Mouse (Mus musculus) kidney, adult 11 months (tissue): ENCODE results near the gene Apbb2.

Experiments used
- DNase-seq: peaks from one replicate; pipeline ENCODE4 v3.0.0; 2022

Apbb2 gene

DNA sequence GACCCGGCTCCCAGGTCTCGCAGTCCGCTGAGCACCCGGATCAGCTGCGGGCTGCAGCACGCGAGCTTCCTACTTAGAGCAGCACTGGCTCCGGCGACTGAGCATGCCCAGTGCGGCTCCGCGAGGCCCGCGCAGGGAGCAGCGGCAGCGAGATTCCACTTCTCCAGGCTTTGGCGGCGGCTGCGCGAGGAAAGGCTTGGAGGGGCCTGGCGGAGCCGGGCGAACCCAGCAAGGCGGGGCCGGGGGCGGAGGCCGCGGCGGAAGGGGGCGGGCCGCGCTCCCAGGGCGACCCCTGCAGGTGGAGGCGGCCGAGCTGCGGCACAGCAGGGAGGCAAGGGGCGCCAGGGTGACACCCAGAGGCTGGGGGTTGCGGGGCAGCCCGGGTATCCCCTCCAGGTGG is at the start of gene Apbb2:
Gene Apbb2, minus strand, starts transcription at position 188 of the 400 bp plus-strand sequence.
- peak; percentile 96 for DNase-seq

DNA sequence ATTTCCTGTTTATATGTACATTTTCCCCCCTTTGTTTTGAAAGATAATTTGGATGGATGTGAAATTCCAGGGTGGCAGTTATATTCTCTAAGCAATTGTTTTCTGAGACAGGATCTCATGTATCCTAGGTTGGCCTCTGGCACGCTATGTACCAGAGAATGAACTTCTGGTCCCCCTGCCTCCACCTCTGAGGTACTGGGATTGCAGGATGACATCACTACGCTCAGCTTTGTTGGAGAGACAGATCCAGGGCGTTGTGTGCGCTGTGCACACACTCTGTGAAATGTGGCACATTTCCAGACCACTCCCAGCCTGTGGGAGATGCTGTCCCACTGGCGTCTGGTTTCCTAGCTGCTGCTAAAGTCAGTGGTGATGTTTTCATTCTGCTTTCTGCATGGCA is 35.6 kb upstream of the Apbb2 start:
- DNase-seq = peak; percentile 65

DNA sequence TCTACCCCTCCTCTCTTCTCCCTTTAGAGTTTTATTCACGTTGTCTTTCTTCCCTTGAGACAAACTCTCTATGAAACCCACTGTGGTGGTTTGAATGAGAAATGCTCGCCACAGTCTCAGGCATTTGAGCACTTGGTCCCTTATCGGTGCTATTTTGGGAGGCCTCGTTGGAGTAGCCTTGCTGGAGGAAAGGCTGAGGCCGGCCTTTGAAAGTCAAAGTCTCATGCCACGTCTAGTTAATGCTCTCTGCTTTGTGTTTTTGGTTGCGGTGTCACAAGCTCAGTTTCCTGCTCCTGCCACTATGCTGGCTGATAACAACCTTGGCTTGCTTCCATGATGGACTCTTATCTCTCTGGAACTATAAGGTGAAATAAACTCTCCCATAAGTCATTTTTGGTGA is 28.9 kb upstream of the Apbb2 start:
- no peak for DNase-seq

DNA sequence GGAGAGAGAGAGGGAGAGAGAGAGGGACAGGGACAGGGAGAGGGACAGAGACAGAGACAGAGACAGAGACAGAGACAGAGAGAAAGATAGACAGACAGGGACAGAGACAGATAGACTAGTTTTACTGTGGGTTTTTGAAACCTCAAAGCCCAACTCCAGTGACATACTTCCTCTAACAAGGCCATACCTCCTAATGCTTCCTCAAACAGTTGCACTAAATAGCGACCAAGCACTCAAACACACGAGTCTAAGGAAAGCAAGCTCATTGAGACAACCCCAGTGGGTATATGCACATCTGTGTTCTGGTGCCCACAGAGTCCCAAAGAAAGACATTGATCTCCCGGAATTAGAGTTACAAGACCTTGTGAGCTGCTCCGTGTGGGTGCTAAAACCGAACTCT is 24.7 kb upstream of the Apbb2 start:
- DNase-seq = no peak

DNA sequence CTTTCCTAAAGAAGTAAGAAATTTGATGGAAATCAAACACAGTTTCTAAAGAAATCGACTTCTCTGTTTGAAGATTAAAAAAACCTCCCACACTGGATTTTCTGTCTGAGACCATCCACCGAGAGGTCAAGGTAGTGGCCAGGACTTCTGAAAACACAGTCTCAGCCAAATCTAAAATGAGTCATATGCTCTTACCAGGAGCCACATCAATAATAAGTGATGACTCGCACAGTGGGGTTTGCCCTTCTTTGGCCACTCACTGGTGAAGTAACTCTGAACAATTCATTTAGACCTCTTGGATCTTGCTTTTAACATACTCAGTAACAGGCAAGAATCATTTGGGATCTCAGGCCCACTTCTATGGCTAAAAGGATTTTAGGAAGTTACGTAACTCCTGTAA is 23.6 kb upstream of the Apbb2 start:
- no peak for DNase-seq

DNA sequence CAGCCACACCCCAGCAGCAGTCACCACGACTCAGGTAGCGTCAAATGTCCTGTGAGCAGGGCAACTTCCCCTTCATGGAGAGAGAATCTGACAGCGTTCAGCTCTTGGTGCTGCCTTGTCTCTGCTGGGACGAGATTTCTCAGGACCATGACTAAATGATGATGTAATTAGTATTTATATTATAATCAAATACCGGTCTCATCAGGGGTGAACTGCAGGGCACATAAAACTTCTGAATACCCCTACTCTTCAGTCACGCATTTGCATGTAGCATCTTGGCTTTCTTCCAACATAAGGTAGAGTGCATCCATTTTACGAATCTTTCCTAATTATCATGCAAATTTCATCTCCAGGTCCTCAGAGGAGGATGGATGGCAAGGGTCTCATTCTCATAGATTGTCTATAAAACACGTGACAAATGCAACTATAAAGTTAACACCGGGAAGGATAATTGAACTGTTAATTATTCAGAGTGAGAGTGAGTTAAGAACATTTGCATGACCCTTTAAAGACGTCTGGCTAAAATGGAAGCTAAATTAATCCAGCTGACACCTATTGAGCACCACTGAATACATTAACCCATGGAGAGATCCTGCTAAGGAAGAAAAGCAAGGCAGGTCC is 17.0 kb upstream of the Apbb2 start:
- DNase-seq = no peak

DNA sequence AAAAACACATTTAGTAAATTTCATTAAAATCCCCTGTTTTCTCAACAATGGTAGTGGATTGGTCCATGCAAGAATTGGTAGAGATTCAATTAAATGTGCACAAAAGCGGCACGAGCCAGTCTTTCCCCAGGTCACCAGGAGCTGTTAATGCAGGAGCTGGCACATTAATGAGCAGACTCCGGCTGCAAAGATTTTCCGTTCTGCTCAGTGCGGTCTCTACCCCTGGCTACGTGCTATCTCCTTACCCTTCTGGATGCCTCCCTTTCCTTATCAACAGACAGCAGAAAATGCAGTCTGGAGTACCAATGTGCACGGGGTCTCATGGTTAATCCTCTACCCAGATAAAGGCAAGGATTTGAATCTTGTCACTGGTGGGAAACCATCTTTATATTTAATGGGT is 9.2 kb upstream of the Apbb2 start:
- DNase-seq = no peak

DNA sequence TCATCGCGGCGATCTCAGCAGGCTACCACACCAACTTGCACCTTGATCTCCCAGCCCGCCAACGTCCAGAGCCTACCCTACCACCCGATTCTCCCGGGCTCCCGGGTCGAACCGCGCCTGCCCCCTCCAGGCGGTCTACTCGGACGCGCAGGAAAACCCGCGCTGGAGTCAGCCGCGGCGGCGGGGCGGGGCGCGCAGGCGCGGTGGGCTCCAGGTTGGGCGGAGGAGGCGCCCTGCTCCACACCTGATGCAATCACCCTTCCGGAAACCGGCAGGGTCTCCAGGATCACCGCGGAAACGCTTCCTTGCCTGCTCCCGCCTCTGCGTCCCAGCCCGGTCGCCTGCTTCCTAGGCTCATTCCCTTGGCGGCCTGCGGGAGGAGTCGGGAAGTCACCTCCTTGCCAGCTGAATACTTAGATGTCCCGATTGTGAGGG is 1.6 kb upstream of the Apbb2 start:
- peak; percentile 91 for DNase-seq

DNA sequence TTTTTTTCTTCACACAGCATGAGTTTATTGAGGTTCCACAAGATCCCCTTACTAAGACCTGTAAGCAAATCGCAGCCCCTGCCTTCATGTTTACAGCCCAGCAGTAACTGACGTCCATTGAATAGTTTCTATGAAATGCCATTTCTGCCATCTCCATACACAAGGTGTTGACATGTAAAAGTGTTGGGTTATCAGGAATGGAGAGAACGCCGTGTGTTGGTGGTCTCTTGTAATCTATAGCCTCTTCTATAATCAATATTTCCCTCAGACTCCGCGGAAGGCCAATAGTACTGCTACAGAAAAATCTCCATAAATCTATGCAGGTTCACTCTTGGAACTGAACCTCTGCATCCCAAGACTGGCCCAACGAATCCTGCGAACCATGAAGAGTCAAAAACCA is 1.1 kb upstream of the Apbb2 start:
- no peak for DNase-seq

DNA sequence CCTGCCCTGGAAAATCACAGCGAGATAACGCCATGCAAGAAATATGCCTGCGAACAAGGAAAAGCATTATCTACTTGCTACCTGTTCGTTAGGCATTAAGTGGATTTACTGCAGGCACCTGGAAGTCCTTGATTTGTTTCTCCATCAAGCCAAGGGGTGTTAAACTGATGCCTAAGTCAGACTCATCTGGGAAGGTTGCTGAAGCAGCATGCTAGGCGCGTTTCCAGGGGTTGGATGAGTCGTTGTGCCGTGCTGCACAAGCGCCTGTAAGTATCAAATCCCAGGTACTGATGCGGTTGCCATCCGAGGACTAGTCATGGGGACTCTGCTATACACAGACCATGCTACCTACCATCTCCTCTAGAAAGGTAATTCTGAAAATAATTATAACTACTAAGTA is 611 bp upstream of the Apbb2 start:
- no peak for DNase-seq

DNA sequence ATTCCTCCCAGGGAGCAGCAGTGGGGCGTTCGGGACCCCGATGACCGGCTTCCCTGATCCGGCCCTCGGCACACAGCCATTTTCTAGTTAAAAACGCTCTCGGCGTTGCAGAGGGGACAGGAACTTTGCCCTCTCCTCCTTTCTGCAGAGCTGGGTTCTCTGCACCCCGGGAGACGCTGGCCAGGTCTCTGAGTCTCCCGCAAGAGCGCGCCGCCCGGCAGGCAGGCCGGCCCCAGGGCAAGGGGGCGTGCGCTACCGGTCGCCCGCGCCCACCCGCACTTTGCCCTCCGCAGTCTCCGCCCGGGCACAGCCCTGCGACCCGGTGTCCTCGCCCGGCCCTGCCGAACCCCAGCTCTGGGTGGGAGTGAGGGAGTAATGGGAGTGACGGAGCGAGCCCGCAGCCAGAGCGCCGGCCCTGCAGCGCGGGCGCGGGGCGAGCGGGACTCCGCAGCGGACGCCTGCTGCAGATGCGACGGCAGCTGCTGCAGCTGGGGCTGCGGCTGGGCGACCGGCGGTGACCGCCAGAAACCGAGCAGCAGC is 593 bp downstream of the Apbb2 start:
- peak; percentile 83 for DNase-seq

DNA sequence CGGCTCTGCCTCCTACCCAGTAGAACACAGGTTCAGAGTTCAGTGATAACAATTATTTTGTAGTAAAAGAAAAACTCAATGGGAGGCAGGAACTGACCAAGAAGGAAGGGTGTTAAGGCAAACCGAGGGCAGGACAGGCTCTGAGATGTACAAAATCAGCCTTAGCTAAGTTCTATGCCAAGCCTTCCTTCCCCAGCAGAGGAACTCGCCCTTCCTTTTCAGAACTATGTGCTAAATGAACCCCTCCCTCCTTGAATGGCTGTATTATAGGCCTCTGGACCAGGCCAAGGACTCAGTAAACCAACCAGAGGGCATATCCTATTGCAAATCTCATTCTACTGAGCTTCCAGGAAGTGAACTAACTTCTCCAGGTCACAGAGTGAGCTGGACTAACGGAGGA is 3.6 kb downstream of the Apbb2 start:
- DNase-seq = no peak

DNA sequence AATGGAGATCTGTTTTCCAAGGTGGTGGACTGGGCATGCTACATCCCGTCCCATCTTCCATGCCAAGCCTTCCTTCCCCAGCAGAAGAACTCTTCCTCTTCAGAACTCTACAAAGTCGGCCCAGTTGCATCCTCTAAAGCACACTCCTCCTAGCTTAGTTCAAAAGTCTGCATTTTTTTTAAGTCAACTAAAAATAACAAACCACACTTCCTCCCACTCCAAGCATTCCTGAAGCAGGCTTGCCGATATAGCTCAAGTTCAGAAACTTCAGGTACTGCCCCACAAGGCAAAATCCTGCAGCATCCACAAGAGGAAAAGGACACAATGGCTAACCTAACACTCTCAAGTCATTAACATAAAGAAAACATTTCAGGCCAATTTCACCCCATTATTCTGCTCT is 4.9 kb downstream of the Apbb2 start:
- DNase-seq = no peak

DNA sequence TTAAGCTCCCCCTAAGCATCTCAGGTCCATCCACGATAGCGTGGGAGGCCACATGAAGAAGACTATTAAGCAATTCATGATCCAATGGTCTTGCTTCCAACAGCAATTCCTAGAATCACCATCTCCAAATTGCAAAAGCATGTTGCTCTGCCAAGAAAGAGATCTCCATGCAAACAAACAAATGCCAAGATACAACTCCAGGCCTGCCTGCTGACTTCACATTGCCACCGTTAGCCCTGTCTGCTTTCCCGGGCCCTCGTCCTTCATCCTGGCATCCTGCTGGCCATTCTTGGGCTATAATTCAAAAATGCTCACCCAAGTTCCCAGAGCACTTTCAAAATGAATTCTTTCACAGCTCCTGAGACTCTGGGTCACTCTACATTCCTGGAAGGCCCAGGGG is 5.6 kb downstream of the Apbb2 start:
- no peak for DNase-seq

DNA sequence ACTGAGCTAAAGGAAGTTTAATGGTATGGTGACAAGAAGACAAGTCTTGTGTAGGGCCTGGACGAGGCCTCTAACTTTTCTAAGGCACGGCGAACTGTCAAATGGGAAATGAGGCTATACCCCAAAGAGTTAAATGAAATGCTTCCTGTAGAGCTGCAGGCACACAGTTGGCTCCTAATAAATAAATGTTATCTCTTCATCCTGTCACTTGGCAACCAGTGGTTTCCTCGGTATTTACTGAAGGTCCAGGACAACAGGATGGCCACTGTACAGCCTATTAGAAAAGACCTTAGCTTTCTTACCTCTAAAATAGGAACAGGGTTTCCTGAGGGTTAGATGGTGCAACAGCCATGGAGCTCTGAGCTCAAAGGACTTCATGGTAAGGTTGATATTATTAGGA is 6.7 kb downstream of the Apbb2 start:
- no peak for DNase-seq

DNA sequence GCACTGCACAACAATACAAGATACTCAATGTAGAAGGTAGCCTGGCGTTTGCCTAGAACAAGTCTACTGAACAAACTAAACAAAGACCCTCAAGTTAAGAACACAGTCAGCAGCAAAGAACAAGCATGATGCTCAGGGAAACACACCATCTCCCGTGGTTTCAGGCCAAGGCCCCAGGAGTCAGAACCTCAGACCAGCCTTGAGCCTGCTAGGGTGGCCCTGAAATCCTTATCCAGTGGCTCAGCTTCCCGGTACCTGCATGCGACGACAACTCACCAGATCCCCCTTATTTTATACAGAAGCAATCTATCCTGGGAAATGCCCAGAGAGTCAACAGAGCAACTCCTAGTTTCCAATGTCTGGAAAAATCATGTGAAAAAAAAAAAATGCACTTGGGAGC is 7.2 kb downstream of the Apbb2 start:
- DNase-seq = no peak

DNA sequence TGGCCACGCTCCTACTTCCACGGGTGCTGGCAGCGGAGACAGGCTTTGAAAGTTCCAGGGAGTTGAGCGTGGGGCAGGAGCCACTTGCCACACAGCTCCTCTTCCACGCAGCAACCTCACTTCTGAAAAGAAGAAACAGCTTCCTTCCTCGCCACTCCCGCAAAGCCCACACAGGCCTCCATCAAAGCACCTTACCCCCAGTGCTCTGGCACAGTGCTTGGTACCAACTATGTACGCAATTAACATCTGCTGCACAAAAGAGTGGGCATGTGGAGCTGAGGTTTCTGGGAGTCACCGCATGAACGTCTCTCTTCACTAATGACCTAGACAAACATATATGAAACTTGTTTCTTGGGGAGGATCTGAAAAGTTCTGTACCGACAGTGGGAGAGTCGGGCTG is 8.3 kb downstream of the Apbb2 start:
- no peak for DNase-seq

DNA sequence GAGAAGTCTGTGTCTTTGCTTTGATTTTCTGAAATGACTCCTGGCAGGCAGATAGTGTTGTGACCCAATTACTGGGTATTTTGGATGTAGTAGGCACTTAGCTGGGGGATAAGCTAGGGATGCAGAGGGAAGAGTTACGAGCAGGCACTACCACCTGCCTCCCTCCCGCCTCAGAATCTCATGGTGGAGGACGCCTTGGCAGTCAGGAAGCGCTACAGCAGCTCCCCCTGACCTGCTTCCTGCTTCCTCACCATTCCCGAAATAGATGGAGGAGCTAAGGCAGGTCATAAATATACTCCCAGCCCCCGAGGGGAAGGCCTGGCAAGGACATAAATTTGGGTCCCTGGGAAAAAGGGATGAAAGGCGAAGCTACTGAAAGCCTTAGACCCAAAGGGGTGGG is 9.3 kb downstream of the Apbb2 start:
- DNase-seq = no peak

DNA sequence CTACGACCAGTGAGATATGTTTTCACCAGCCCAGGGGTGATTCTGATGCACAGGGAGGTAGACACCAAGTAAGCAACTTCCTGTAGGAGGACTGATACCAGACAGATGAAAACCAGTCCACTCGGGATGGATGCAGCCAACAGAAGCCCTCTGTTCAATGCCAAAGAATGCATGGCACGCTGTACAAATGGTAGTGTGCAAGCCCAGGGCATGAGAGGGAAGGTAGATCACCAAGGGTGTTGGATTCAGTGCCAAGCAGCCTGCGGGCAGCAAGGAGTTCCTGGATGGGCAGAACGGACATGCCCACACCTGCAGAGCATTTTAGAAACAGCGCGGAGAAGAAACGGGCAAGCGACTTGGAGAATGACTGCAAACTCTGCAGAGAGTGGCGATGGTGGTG is 10.8 kb downstream of the Apbb2 start:
- no peak for DNase-seq

DNA sequence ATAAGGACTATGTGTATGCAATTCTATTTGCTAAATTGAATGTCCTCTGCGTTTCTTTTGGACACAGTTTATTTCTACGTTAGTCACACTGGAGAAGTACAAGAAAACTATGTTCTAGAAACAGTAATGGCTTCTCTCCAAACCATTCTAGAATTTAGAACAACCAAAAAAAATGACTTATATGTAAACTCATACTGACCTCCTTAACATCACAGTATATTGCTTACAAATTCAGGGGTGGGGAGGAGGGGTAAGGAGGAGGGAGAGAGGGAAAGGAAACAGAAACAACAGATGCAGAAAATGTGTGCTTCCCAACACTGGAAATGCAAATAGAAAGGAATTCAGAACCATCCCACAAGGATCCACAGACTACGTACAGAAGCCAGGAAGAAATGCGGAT is 11.4 kb downstream of the Apbb2 start:
- DNase-seq = no peak

DNA sequence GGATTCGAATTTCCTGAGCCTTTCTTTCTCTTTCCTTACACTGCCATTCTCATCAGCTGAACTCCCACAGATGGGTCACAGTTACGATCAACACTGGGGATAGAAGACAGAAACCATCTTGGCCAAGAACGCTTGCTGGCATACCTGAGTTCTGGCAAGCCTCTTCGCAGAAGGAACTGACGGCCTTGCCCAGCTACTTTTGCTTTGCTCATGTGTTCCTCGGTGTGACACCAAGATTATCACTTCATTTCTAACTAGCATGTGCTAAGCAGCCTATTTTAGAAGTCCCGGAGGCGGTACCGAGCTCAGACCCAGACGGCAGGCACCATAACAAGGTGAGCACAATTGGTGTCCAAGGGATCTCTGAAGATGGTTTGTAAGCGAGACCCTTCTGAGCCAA is 12.9 kb downstream of the Apbb2 start:
- no peak for DNase-seq

DNA sequence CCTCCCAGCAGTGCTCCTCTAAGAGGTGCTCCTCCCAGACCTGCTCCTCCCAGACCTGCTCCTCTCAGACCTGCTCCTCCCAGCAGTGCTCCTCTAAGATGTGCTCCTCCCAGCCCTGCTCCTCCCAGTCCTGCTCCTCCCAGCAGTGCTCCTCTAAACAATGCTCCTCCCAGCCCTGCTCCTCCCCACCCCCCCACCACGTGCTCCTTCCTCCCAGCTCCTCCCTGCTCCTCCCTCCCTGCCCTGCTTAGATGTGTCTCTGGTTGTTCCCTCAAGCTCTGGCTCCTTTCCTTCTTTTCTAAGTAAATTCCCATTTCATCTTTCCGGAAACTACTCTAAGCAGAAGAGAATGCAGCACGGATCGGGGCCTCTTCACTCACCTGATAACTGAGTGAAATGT is 14.2 kb downstream of the Apbb2 start:
- DNase-seq = no peak

DNA sequence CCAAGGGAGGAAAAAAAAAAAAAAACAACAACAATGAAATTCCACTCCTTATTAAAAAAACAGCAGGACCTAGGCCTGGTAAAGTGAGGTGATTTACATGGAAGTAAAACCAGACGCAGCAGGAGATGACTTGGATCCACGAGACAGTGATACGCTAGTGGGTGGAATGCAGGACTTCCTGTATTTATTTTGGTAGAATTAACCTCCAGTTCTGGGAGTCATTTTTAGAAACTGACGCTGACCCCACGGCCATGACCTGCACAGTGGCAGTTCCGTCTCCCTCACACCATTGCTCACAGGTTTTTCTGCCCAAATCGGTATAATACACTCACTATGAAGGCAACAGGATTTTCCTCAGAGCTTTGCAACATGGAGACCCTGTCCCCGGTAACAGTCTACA is 14.8 kb downstream of the Apbb2 start:
- peak; percentile 57 for DNase-seq

DNA sequence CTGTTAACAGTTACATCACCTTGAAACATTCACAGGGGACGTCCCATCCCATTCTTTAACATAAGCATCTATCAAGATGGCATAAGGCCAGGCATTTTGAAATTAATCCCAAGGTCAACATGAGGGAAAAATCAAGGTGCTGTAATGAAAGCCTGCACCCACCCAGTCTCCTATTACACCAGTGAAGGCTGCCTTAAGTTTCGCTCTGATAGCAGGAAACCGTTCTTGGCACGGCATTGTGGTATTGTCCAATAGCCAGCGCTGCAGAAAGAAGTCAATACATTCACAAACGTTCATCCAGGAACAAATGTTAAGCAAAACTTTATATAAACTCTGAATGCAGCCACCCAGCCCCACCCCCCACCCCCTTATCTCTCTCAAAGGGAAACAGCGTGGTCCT is 15.4 kb downstream of the Apbb2 start:
- DNase-seq = no peak

DNA sequence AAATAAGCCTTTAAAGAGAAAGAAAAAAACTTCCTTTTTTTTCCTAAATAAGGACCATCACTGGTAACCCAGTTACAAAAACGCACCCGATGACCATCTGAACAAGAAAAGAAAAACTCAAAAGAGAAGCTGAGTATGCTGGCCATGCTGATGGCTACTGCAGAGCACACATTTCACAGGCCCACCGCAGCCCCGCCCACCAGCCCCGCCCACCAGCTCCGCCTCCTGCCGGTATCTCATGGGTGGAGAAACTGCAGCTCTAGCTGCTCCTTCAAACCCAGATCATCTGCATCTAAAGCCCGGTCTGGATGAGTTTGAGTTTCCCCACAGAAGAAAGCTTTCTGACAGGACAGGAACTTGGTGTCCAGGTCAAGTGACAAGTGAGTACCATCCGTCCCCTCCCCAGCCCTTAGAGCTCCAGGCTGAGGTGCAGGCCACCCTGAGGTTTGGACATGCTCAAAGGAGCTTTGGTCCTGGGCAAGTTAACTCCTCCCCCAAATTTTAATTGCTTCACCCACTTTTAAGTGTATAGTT is 16.2 kb downstream of the Apbb2 start:
- no peak for DNase-seq
